Mouse (Mus musculus): ENCODE measurements around the gene Clic5. TPM values are rescaled to one million over a fixed set of nuclear protein-coding genes. Genes with fewer than 3 reads are reported as not detected.

Clic5 gene
- polyA plus RNA-seq, 1 experiment from 2014 or later, result 1.1 TPM

DNA sequence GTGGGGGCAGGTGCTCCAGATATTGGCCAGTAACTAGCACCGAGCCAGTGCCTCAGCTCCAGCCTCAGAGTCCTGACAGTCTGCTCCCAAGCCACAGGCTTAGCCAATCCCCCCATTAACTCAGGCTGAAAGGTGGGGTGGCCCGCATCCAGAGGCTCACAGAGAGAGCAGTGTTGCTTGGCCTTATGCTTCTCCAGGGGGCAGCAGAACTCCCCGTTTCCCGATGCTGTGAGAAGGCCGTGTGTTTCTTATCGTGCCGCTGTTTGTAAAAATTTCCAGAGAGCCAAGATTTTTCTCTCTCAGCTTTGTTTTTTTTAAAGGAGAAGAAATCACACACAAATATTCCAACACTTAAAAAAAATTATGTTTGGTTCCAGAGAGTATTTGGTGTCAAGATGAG is 56.2 kb downstream of the Clic5 start:
- ATAC-seq (ENCODE audit: low FRiP score) (peak; percentile 22; the same call in 1 of the 2 replicates), DNase-seq (ENCODE audit: low spot score, missing footprints) (no peak)
- Histone ChIP-seq H3K27me3 (ENCODE audit: control insufficient read depth, insufficient read depth, low read length) (no peaks in the 10 kb centered on the region), H3K27ac (ENCODE audit: low read depth, low read length) (no peak overlapping the region), H3K4me2 (no peak overlapping the region), H3K9me3 (ENCODE audit: control insufficient read depth, low read length) (no peaks in the 10 kb centered on the region; the same call in 1 of the 2 replicates), H3K9ac (ENCODE audit: low read length) (no peak overlapping the region), H3K36me3 (ENCODE audit: control insufficient read depth, insufficient read depth, low read length) (no peaks in the 10 kb centered on the region), H3K4me3 (ENCODE audit: low read depth, low read length) (no peak overlapping the region), H3K4me1 (ENCODE audit: control insufficient read depth, insufficient read depth, low read length) (no peaks in the 10 kb centered on the region)
- 24% methylated on average over 7 of the region's 7 CpGs for WGBS

DNA sequence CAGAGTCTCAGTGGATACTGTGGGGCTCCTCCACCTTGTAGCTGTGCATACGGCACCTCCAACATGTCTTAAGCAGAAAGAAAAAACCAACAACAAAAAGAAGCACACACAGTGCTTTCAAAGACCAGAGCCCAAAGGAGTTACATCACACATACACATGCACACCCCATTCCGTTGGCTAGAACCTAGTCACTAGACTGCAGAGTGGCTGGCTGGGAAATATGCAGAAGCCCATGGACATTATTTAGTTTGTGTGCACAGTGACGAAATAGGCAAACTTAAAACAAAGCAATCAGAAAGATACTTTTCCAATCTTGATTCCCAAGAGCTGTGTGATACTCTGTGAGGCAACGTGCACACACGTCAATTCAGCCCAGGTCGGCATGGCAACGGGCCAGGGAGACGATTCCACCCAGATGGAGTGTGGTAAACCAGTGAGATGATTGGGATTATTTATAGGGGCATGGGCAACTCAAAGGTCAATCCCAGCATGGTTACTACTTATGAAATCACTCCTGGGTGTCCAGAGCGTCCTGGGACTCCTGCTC is 57.8 kb downstream of the Clic5 start:
- no peak for ATAC-seq (ENCODE audit: low FRiP score)
- Histone ChIP-seq H3K27ac (ENCODE audit: low read depth, low read length) (no peak overlapping the region), H3K4me3 (ENCODE audit: low read depth, low read length) (no peak overlapping the region), H3K4me1 (ENCODE audit: control insufficient read depth, insufficient read depth, low read length) (no peaks in the 10 kb centered on the region), H3K9ac (ENCODE audit: low read length) (no peak overlapping the region), H3K27me3 (ENCODE audit: control insufficient read depth, insufficient read depth, low read length) (no peaks in the 10 kb centered on the region), H3K36me3 (ENCODE audit: control insufficient read depth, insufficient read depth, low read length) (no peaks in the 10 kb centered on the region), H3K4me2 (no peak overlapping the region), H3K9me3 (ENCODE audit: control insufficient read depth, low read length) (no peaks in the 10 kb centered on the region)
- WGBS, result 70% methylated on average over 9 of the region's 9 CpGs
- DNase-seq (ENCODE audit: low spot score, missing footprints), result no peak

DNA sequence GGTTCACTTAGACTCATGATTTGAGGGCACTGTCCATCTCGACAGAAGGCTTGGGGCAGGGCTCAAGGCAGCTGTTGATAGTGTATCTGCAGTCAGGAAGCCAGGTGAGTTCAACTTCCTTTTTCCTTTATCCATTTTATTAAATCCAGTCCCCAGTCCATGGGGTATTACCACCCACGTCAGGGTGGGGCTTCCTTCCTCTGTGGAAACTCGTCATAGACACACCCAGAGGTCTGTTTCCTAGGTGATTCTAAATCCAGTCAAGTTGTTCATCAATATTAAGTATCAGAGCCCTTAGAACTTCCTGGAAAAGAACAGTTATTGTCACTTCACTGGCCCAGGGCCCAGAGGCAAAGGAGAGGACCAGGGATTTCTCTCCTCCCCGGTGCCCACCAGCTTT is 61.2 kb downstream of the Clic5 start:
- DNase-seq (ENCODE audit: low spot score, missing footprints) (no peak), ATAC-seq (ENCODE audit: low FRiP score) (no peak)
- Histone ChIP-seq H3K9me3 (ENCODE audit: control insufficient read depth, low read length) (no peaks in the 10 kb centered on the region), H3K27me3 (ENCODE audit: control insufficient read depth, insufficient read depth, low read length) (no peaks in the 10 kb centered on the region), H3K9ac (ENCODE audit: low read length) (no peak overlapping the region), H3K4me2 (no peak overlapping the region), H3K4me3 (ENCODE audit: low read depth, low read length) (no peak overlapping the region), H3K36me3 (ENCODE audit: control insufficient read depth, insufficient read depth, low read length) (no peaks in the 10 kb centered on the region), H3K27ac (ENCODE audit: low read depth, low read length) (no peak overlapping the region), H3K4me1 (ENCODE audit: control insufficient read depth, insufficient read depth, low read length) (no peaks in the 10 kb centered on the region)
- WGBS, result 76% methylated on average over 4 of the region's 4 CpGs

DNA sequence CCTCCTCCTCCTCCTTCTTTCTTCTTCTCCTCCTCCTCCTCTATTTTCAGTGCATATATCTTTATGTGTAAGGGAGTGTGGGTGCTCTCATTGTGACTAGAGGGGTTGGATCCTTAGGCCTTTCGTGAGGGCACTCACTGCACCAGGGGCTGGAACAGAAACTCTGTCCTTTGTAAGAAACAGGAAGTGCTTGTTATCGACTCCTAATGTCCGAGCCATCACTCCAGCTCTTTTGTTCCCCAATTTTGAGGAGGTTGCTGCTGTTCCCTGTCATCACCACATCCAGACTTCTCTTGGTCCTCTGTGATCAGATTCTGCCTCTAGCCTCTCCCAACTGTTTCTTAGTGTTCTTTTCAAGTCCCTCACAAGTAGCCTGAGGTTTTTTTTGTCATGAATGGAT is 64.3 kb downstream of the Clic5 start:
- Histone ChIP-seq H3K9me3 (ENCODE audit: control insufficient read depth, low read length) (no peaks in the 10 kb centered on the region), H3K27ac (ENCODE audit: low read depth, low read length) (no peak overlapping the region), H3K4me2 (no peak overlapping the region), H3K4me1 (ENCODE audit: control insufficient read depth, insufficient read depth, low read length) (no peaks in the 10 kb centered on the region), H3K4me3 (ENCODE audit: low read depth, low read length) (no peak overlapping the region), H3K36me3 (ENCODE audit: control insufficient read depth, insufficient read depth, low read length) (no peaks in the 10 kb centered on the region), H3K27me3 (ENCODE audit: control insufficient read depth, insufficient read depth, low read length) (no peaks in the 10 kb centered on the region), H3K9ac (ENCODE audit: low read length) (no peak overlapping the region)
- ATAC-seq (ENCODE audit: low FRiP score) (no peak), DNase-seq (ENCODE audit: low spot score, missing footprints) (no peak)
- WGBS, result 85% methylated on average over 3 of the region's 3 CpGs

DNA sequence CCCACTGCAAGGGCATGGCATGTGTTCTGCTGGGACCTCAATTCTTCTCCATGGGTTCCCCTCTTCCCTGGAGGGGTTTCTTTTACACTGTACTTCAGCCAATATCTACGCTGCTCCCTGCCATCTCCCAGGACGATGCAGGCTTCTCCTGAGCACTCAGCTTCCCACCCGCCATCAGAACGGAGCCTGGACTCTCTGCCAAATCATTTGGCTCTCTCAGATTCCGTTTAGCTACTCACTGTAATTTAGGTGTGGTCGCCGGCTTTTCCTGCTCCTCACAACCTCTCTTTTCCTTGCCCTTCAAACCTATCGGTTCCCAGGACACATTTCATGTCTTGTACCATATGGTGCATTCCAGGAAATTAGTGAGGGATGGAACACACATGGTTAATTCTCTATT is 66.3 kb downstream of the Clic5 start:
- H3K4me3 ChIP-seq (ENCODE audit: low read depth, low read length), result no peak overlapping the region
- ATAC-seq (ENCODE audit: low FRiP score) (no peak), DNase-seq (ENCODE audit: low spot score, missing footprints) (no peak)
- no peak overlapping the region for H3K27ac ChIP-seq (ENCODE audit: low read depth, low read length)
- H3K36me3 ChIP-seq (ENCODE audit: control insufficient read depth, insufficient read depth, low read length), result no peaks in the 10 kb centered on the region
- H3K9ac ChIP-seq (ENCODE audit: low read length), result no peak overlapping the region
- no peaks in the 10 kb centered on the region for H3K9me3 ChIP-seq (ENCODE audit: control insufficient read depth, low read length)
- no peak overlapping the region for H3K4me2 ChIP-seq
- no peaks in the 10 kb centered on the region for H3K4me1 ChIP-seq (ENCODE audit: control insufficient read depth, insufficient read depth, low read length)
- no peaks in the 10 kb centered on the region for H3K27me3 ChIP-seq (ENCODE audit: control insufficient read depth, insufficient read depth, low read length)
- 71% methylated on average over 8 of the region's 8 CpGs for WGBS

DNA sequence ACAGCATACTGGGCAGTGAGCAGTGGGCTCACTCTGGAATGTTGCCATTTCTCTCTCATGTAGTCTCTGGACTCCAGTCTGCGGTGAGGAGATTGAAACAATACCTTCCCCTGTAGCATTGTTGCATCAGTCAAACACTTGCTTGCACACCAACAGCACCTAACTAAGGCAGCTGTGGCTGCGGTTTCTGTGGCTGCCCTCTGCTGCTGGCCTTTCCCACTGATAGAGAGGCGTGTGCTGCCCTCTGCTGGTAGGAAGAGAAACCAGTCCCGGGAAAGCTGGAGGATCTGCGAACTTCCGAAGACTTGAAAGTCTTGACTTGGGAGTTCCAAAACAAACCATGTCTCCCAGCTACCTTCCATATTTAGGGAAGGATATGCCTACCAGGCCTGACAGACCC is 68.2 kb downstream of the Clic5 start:
- no peaks in the 10 kb centered on the region for H3K4me1 ChIP-seq (ENCODE audit: control insufficient read depth, insufficient read depth, low read length)
- no peaks in the 10 kb centered on the region for H3K9me3 ChIP-seq (ENCODE audit: control insufficient read depth, low read length)
- H3K36me3 ChIP-seq (ENCODE audit: control insufficient read depth, insufficient read depth, low read length), result no peaks in the 10 kb centered on the region
- peak; percentile 40 for ATAC-seq (ENCODE audit: low FRiP score)
- no peak overlapping the region for H3K4me3 ChIP-seq (ENCODE audit: low read depth, low read length)
- no peak overlapping the region for H3K9ac ChIP-seq (ENCODE audit: low read length)
- H3K27ac ChIP-seq (ENCODE audit: low read depth, low read length), result no peak overlapping the region
- WGBS, result 3% methylated on average over 6 of the region's 6 CpGs
- H3K4me2 ChIP-seq, result no peak overlapping the region
- no peaks in the 10 kb centered on the region for H3K27me3 ChIP-seq (ENCODE audit: control insufficient read depth, insufficient read depth, low read length)
- peak; percentile 94 for DNase-seq (ENCODE audit: low spot score, missing footprints)

DNA sequence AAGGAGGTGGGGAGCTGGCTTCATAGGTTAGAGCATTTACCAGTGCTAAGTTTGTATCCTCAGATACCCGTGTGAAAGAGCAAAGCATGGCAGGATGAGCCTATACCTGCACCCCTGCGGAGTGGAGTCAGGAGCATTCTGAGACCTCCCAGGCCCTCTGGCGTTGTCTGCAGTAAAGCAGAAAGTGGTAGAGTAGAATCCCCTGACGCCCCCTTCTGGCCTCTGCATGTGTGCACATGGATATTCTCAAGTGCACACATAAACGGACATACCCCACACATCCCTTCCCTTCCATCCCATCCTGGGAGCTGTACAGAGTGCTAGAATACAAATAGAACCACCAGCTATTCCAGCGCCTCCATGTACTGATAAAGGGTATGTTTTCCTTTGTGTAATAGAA is 70.9 kb downstream of the Clic5 start:
- Histone ChIP-seq H3K9me3 (ENCODE audit: control insufficient read depth, low read length) (no peaks in the 10 kb centered on the region), H3K4me3 (ENCODE audit: low read depth, low read length) (no peak overlapping the region), H3K36me3 (ENCODE audit: control insufficient read depth, insufficient read depth, low read length) (no peaks in the 10 kb centered on the region), H3K27me3 (ENCODE audit: control insufficient read depth, insufficient read depth, low read length) (no peaks in the 10 kb centered on the region), H3K4me1 (ENCODE audit: control insufficient read depth, insufficient read depth, low read length) (no peaks in the 10 kb centered on the region), H3K4me2 (no peak overlapping the region), H3K27ac (ENCODE audit: low read depth, low read length) (no peak overlapping the region), H3K9ac (ENCODE audit: low read length) (no peak overlapping the region)
- no peak for DNase-seq (ENCODE audit: low spot score, missing footprints)
- 35% methylated on average over 6 of the region's 6 CpGs for WGBS
- no peak for ATAC-seq (ENCODE audit: low FRiP score)

DNA sequence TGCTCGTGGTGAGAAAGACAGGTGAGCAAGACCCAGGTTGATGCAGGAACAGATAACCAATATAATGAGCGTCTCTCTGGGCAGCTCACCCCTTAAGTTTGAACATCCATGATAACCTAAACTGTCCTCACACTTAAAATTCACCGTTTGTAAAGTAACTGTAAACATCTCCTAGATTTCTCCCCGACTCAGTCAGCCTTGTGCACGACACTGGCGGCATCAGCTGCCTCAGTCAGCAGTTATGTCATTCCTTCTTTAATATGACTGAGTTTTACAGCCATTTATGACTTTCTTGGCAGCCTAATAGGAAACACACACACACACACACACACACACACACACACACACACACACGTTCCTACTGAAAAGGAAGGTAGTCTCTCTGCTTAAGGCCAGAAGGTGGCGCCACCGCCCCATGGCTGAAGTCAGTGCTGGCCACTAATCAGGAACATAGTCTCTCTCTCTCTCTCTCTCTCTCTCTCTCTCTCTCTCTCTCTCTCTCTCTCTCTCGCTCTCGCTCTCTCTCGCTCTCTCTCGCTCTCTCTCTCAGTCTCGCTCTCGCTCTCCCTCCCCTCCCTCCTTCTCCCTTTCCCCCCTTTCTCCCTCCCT is 73.3 kb downstream of the Clic5 start:
- Histone ChIP-seq H3K27me3 (ENCODE audit: control insufficient read depth, insufficient read depth, low read length) (no peaks in the 10 kb centered on the region), H3K4me1 (ENCODE audit: control insufficient read depth, insufficient read depth, low read length) (no peaks in the 10 kb centered on the region), H3K4me3 (ENCODE audit: low read depth, low read length) (no peak overlapping the region), H3K9me3 (ENCODE audit: control insufficient read depth, low read length) (no peaks in the 10 kb centered on the region), H3K27ac (ENCODE audit: low read depth, low read length) (no peak overlapping the region), H3K9ac (ENCODE audit: low read length) (no peak overlapping the region), H3K4me2 (no peak overlapping the region), H3K36me3 (ENCODE audit: control insufficient read depth, insufficient read depth, low read length) (no peaks in the 10 kb centered on the region)
- peak; percentile 97 for DNase-seq (ENCODE audit: low spot score, missing footprints)
- ATAC-seq (ENCODE audit: low FRiP score), result peak; percentile 79; the same call in 1 of the 2 replicates
- WGBS, result 36% methylated on average over 9 of the region's 15 CpGs

DNA sequence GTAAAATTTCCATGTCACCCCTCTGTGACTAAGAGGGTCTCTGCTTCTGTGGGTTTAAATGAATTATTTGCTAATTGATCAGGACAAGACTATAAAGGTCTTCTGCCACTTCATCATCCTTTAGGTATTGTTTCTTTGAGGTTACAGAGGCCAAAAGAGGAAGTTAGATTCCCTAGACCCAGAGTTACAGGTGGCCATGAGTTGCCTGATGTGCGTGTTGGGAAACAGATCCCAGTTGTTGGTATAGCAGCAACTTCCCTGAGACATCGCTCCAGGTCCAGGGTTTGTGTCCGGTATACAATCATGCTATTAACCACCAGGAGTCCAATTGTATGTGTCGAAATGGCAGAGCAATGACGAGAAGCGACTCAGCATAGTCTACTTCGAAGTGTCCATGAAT is 81.7 kb downstream of the Clic5 start:
- ATAC-seq (ENCODE audit: low FRiP score), result no peak
- Histone ChIP-seq H3K9ac (ENCODE audit: low read length) (no peak overlapping the region), H3K4me2 (no peak overlapping the region), H3K36me3 (ENCODE audit: control insufficient read depth, insufficient read depth, low read length) (no peaks in the 10 kb centered on the region), H3K4me1 (ENCODE audit: control insufficient read depth, insufficient read depth, low read length) (no peaks in the 10 kb centered on the region), H3K4me3 (ENCODE audit: low read depth, low read length) (no peak overlapping the region), H3K27ac (ENCODE audit: low read depth, low read length) (no peak overlapping the region), H3K27me3 (ENCODE audit: control insufficient read depth, insufficient read depth, low read length) (no peaks in the 10 kb centered on the region), H3K9me3 (ENCODE audit: control insufficient read depth, low read length) (no peaks in the 10 kb centered on the region)
- no peak for DNase-seq (ENCODE audit: low spot score, missing footprints)
- WGBS, result 91% methylated on average over 7 of the region's 7 CpGs
